Mouse (Mus musculus) kidney, adult 2 months (tissue): ENCODE measurements around the gene Celf2.

ENCODE experiments used
- CTCF ChIP-seq: fragments of 200-500 bp; conservative IDR thresholded peaks from 2 replicates; pipeline ENCODE4 v1.5.1; 2011; ENCODE audit warnings: low read depth, mild to moderate bottlenecking, control low read depth, low read length, moderate library complexity, mixed read lengths; ENCODE audit not compliant: insufficient read depth, insufficient read length
- POLR2A ChIP-seq: fragments of 200-500 bp; IDR thresholded peaks from one replicate; pipeline ENCODE4 v1.6.1; 2011; ENCODE audit warnings: low read depth, low read length, control low read depth

- TF ChIP-seq POLR2A: no peak
- no peak for TF ChIP-seq CTCF
These were observed 429.3 kb downstream of the Celf2 start for GRCm38 (mm10) chr2:7080086-7080485.
